Mouse (Mus musculus) midbrain, embryonic 16.5 days (tissue): ENCODE data around the gene Znfx1. TPM values are rescaled to one million over a fixed set of nuclear protein-coding genes. Genes with fewer than 3 reads are reported as not detected.
"Not testable (repeated sequence)": the region's sequence is repeated elsewhere in the genome, so short reads cannot be mapped to it uniquely, and the experiment has no call there.

ENCODE experiments used
- ATAC-seq: fragments of 200-750 bp; cut with Nextera tagmentation; 2 replicates; pipeline ENCODE4 v1.8.0; 2017; ENCODE audit warnings: moderate TSS enrichment
- H3K27ac ChIP-seq: fragments of 300-500 bp; sonication (generic); 2 replicates; pipeline ENCODE4 v1.5.1; 2014; ENCODE audit warnings: mild to moderate bottlenecking, low read length, mixed read lengths
- H3K27me3 ChIP-seq: fragments of 300-500 bp; sonication (generic); 2 replicates; pipeline ENCODE4 v1.6.1; 2014; ENCODE audit warnings: low read depth, low read length, mixed read lengths; ENCODE audit not compliant: control insufficient read depth, insufficient read depth
- H3K36me3 ChIP-seq: fragments of 300-500 bp; sonication (generic); 2 replicates; pipeline ENCODE4 v1.6.1; 2014; ENCODE audit warnings: mild to moderate bottlenecking, low read length, moderate library complexity, mixed read lengths; ENCODE audit not compliant: control insufficient read depth, insufficient read depth
- H3K4me1 ChIP-seq: fragments of 300-500 bp; sonication (generic); 2 replicates; pipeline ENCODE4 v1.6.1; 2014; ENCODE audit warnings: mild to moderate bottlenecking, low read length, mixed read lengths; ENCODE audit not compliant: control insufficient read depth, insufficient read depth
- H3K4me2 ChIP-seq: fragments of 300-500 bp; sonication (generic); 2 replicates; pipeline ENCODE4 v1.6.1; 2014; ENCODE audit warnings: mild to moderate bottlenecking, low read length, mixed read lengths
- H3K4me3 ChIP-seq: fragments of 300-500 bp; sonication (generic); 2 replicates; pipeline ENCODE4 v1.5.1; 2014; ENCODE audit warnings: low read depth, mild to moderate bottlenecking, low read length, moderate library complexity, mixed read lengths
- H3K9ac ChIP-seq: fragments of 300-500 bp; sonication (generic); 2 replicates; pipeline ENCODE4 v1.6.1; 2014; ENCODE audit warnings: low read depth, low read length, mixed read lengths
- H3K9me3 ChIP-seq: fragments of 300-500 bp; sonication (generic); replicated peaks from 2 replicates; pipeline ENCODE4 v1.6.1; 2014; ENCODE audit warnings: mild to moderate bottlenecking, low read length, mixed read lengths; ENCODE audit not compliant: control insufficient read depth, poor library complexity, severe bottlenecking
- WGBS: fragments of 180-500 bp; shearing (Covaris S2); extraction: QIAGEN DNeasy Blood & Tissue Kit; methylation state at CpG from one replicate; pipeline ENCODE4 v1.1.7; 2014; 5-methylcytosine and 5-hydroxymethylcytosine counted together
- polyA plus RNA-seq: library from polyadenylated mRNA; unstranded; fragments of >200 nt; fragmentation: Nextera tagmentation; extraction: Ambion mirVana; gene quantifications from 2 replicates; pipeline ENCODE4 v1.2.1, GENCODE M21; 2015

Gene Znfx1
- polyA plus RNA-seq, 1 experiment from 2014 or later = 6.2 TPM

DNA sequence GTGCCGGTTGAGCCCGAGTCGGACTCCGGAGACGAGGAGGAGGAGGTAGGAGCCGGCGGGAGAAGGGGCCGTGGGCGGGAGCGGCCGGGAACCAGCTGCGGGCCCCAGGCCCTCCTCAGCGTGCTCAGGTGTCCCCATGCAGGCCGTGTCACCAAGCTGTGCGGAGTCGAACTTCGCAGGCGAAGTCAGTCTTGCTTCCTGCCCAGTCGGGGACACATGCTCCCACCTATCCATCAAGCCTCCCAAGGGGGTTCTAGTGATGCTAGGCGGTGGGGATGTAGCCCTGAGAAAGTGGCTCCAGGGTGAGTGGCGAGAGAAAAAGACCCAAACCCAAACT lies 47.5 kb downstream of the Znfx1 start:
- peak; percentile 80 for ATAC-seq
- Histone ChIP-seq H3K4me1 (peaks cover 15% of the 10 kb centered on the region), H3K27me3 (no peaks in the 10 kb centered on the region), H3K4me2 (peak overlapping the region; percentile 99), H3K27ac (peak overlapping the region; percentile 71), H3K9me3 (no peaks in the 10 kb centered on the region), H3K36me3 (peaks cover 13% of the 10 kb centered on the region), H3K9ac (peak overlapping the region; percentile 84), H3K4me3 (peak overlapping the region; percentile 92)
- WGBS = 0% methylated on average over 21 of the region's 21 CpGs

DNA sequence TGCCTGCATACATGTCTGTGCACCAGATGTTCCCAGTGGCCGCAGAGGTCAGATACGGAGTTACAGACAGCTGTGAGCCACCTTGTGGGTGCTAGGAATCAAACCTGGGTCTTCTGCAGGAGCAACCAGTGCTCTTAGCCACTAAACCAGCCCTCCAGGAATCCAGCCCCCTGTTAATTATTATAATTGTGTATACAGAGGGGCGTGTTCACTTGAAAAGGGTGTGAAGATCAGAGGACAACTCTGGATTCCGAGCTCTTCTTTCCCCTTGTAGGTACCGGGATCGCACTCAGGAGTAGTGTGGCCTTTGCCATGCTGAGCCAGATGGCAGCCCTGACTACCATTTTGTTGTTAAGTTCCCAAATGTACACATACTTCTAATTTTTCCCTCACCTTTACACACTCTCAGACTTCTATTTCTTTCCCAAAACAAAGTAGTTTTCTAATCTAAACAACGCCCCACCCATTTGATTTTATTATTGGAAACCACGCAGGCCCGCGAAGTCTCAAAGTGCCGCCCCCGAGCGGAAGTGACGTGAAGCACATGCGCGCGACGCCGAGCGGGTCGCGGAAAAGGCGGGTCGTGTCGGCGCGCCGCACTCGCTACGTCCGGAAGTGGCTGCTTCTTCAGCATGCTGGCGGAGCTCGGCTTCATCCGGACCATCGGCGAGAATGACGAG lies 48.0 kb downstream of the Znfx1 start, which contains the start of gene Ddx27:
Gene Ddx27, plus strand, starts transcription at position 492 of the 680 bp plus-strand sequence.
- no peaks in the 10 kb centered on the region for H3K27me3 ChIP-seq
- H3K4me1 ChIP-seq = peaks cover 15% of the 10 kb centered on the region
- no peaks in the 10 kb centered on the region for H3K9me3 ChIP-seq
- H3K36me3 ChIP-seq = peaks cover 8% of the 10 kb centered on the region
- WGBS = 2% methylated on average over 37 of the region's 37 CpGs
- peak; percentile 90 for ATAC-seq
- H3K4me2 ChIP-seq = peak within 1 kb of the TSS; percentile 99
- peak within 1 kb of the TSS; percentile 84 for H3K9ac ChIP-seq
- peak within 1 kb of the TSS; percentile 92 for H3K4me3 ChIP-seq
- peak within 1 kb of the TSS; percentile 71 for H3K27ac ChIP-seq

DNA sequence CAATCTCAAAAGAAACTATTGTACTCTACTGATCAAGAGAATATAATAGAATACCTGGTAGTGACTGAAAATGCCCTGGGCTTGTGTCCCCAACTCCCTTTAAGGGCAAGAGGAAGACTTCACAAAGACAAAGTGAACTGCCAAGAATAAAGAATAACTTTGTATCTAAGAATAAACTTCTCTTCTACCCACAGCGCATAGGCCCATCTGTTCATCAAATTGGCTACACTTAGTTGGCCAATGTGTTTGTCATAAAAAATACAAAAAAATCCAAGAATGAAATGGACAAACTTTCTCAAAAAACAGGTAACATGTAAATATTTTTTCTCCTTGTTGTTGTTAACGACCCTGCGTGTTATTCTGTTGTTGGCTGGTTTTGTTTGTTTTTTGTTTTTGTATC lies 52.3 kb downstream of the Znfx1 start:
- peaks cover under 1% of the 10 kb centered on the region for H3K4me1 ChIP-seq
- H3K27ac ChIP-seq = no peak overlapping the region
- no peaks in the 10 kb centered on the region for H3K27me3 ChIP-seq
- ATAC-seq = no peak
- WGBS = 83% methylated on average over 3 of the region's 3 CpGs
- no peaks in the 10 kb centered on the region for H3K9me3 ChIP-seq
- H3K36me3 ChIP-seq = no peaks in the 10 kb centered on the region
- no peak overlapping the region for H3K4me2 ChIP-seq
- H3K4me3 ChIP-seq = no peak overlapping the region
- no peak overlapping the region for H3K9ac ChIP-seq

GRCm38 (mm10) chr2:167009483-167009882 lies 53.3 kb downstream of the Znfx1 start:
- H3K4me3 ChIP-seq = no peak overlapping the region
- WGBS = 75% methylated on average over 4 of the region's 4 CpGs
- H3K36me3 ChIP-seq = no peaks in the 10 kb centered on the region
- no peak for ATAC-seq
- H3K9me3 ChIP-seq = no peaks in the 10 kb centered on the region
- H3K27me3 ChIP-seq = no peaks in the 10 kb centered on the region
- H3K4me2 ChIP-seq = no peak overlapping the region
- H3K4me1 ChIP-seq = no peaks in the 10 kb centered on the region; the same call in 1 of the 2 replicates
- H3K27ac ChIP-seq = no peak overlapping the region
- H3K9ac ChIP-seq = no peak overlapping the region

- H3K4me2 ChIP-seq, H3K27ac ChIP-seq, H3K9me3 ChIP-seq, H3K4me3 ChIP-seq, H3K9ac ChIP-seq, ATAC-seq, H3K27me3 ChIP-seq, H3K36me3 ChIP-seq, H3K4me1 ChIP-seq: not testable (repeated sequence)
- WGBS = 90% methylated on average over 4 of the region's 4 CpGs
Measured at GRCm38 (mm10) chr2:167007565-167007964, 55.2 kb downstream of the Znfx1 start.

- H3K4me1 ChIP-seq = no peaks in the 10 kb centered on the region
- ATAC-seq = no peak
- 80% methylated on average over 13 of the region's 13 CpGs for WGBS
- no peaks in the 10 kb centered on the region for H3K9me3 ChIP-seq
- no peak overlapping the region for H3K9ac ChIP-seq
- H3K36me3 ChIP-seq = no peaks in the 10 kb centered on the region
- no peak overlapping the region for H3K27ac ChIP-seq
- no peak overlapping the region for H3K4me2 ChIP-seq
- no peaks in the 10 kb centered on the region for H3K27me3 ChIP-seq
- no peak overlapping the region for H3K4me3 ChIP-seq
Measured at GRCm38 (mm10) chr2:167007001-167007491, 55.8 kb downstream of the Znfx1 start.

GRCm38 (mm10) chr2:167006355-167006754 lies 56.5 kb downstream of the Znfx1 start:
- H3K36me3 ChIP-seq = no peaks in the 10 kb centered on the region
- no peaks in the 10 kb centered on the region for H3K4me1 ChIP-seq
- H3K27ac ChIP-seq = no peak overlapping the region
- H3K4me2 ChIP-seq = no peak overlapping the region
- H3K9me3 ChIP-seq = no peaks in the 10 kb centered on the region
- no peaks in the 10 kb centered on the region for H3K27me3 ChIP-seq
- no peak for ATAC-seq
- no peak overlapping the region for H3K9ac ChIP-seq
- WGBS = 93% methylated on average over 2 of the region's 2 CpGs
- H3K4me3 ChIP-seq = no peak overlapping the region

GRCm38 (mm10) chr2:167004099-167004854 lies 58.5 kb downstream of the Znfx1 start:
- no peak overlapping the region for H3K4me2 ChIP-seq

GRCm38 (mm10) chr2:167001486-167001885 lies 61.3 kb downstream of the Znfx1 start:
- no peaks in the 10 kb centered on the region for H3K36me3 ChIP-seq
- no peak overlapping the region for H3K4me2 ChIP-seq
- H3K27me3 ChIP-seq = no peaks in the 10 kb centered on the region
- no peaks in the 10 kb centered on the region for H3K9me3 ChIP-seq
- H3K27ac ChIP-seq = no peak overlapping the region
- peaks cover 2% of the 10 kb centered on the region; the same call in 1 of the 2 replicates for H3K4me1 ChIP-seq
- ATAC-seq = no peak
- no peak overlapping the region for H3K9ac ChIP-seq
- WGBS = 77% methylated on average over 9 of the region's 9 CpGs
- no peak overlapping the region for H3K4me3 ChIP-seq

More at GRCm38 (mm10) chr2:167004099-167004854, 58.5 kb downstream of the Znfx1 start:
- Histone ChIP-seq H3K36me3 (no peaks in the 10 kb centered on the region), H3K9ac (no peak overlapping the region), H3K27ac (no peak overlapping the region), H3K9me3 (no peaks in the 10 kb centered on the region), H3K4me3 (no peak overlapping the region), H3K4me1 (no peaks in the 10 kb centered on the region), H3K27me3 (no peaks in the 10 kb centered on the region)
- no peak for ATAC-seq
- WGBS = 43% methylated on average over 8 of the region's 8 CpGs
